Mouse (Mus musculus) erythroblast, embryonic 14.5 days (primary cell): ENCODE results near the gene Dnaja4.

Experiments used
- GATA1 ChIP-seq: IDR thresholded peaks from 2 replicates; pipeline ENCODE4 v1.6.1; 2012; ENCODE audit warnings: low read length, inconsistent platforms, mixed read lengths
- TAL1 ChIP-seq: IDR thresholded peaks from 3 replicates; pipeline ENCODE4 v1.6.1; 2012; ENCODE audit warnings: low read length, inconsistent platforms, mixed read lengths

DNA sequence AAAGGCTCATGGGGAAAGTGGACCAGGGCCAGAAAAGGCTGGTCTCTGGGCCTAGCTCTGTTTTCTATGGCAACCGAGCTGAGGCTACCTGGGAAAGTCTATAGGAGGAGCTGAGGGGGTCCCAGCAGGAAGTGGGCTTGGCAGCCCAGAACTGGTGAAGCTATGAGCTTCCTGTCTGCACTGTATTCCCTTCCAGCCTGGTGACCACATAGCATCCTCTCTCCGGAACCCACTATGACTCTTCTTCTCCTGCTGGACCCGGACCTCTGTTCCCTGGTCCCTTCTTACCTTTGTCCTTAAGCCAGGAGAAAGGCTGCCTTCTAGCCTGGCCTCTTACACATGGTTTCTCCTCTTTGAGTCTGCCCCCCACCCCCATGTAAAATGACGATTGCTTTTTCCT, 45.2 kb downstream of the Dnaja4 start:
- TF ChIP-seq GATA1 (no peak), TAL1 (no peak)
